Mouse (Mus musculus) layer of hippocampus, postnatal 10 days (tissue): ENCODE measurements around the gene Ccdc102a. TPM values are rescaled to one million over a fixed set of nuclear protein-coding genes. Genes with fewer than 3 reads are reported as not detected.

Source experiments
- total RNA-seq, 2 experiments: library from RNA; stranded (reverse); gene quantifications; 2 replicates each; pipeline ENCODE4 v1.2.3; 2021

Ccdc102a gene
- total RNA-seq, 2 experiments from 2014 or later: 4.0 to 4.2 TPM

Other genes starting within 250 kb of the Ccdc102a start
- 10 to 100 TPM; 26.9 to 27.6 TPM for gene Pllp, start 221.8 kb downstream of the Ccdc102a start, total RNA-seq
- gene Ccl22, start 172.5 kb downstream of the Ccdc102a start, total RNA-seq: not detected
- gene Cx3cl1, start 146.1 kb downstream of the Ccdc102a start, total RNA-seq: 100 to 1,000 TPM; 348 to 361 TPM
- gene Ccl17, start 107.6 kb downstream of the Ccdc102a start, total RNA-seq: 1 to 10 TPM; 6.4 to 7.5 TPM
- gene Coq9, start 79.8 kb downstream of the Ccdc102a start, total RNA-seq: 10 to 100 TPM; 66.3 to 76.9 TPM
- 10 to 100 TPM; 73.4 to 95.8 TPM for gene Ciapin1, start 79.7 kb downstream of the Ccdc102a start, total RNA-seq
- gene Polr2c, start 60.6 kb downstream of the Ccdc102a start, total RNA-seq: 10 to 100 TPM; 52.8 to 58.3 TPM
- 10 to 100 TPM; 75.5 to 81.2 TPM for gene Dok4, start 41.8 kb downstream of the Ccdc102a start, total RNA-seq
- gene Adgrg5, start 5.6 kb upstream of the Ccdc102a start, total RNA-seq: under 1 TPM; 0.18 to 0.55 TPM
- 100 to 1,000 TPM; 160 to 164 TPM for gene Adgrg1, start 56.7 kb upstream of the Ccdc102a start, total RNA-seq
- under 1 TPM; 0.20 to 0.48 TPM for gene Adgrg3, start 99.6 kb upstream of the Ccdc102a start, total RNA-seq
- gene Drc7, start 137.0 kb upstream of the Ccdc102a start, total RNA-seq: 1 to 10 TPM; 1.9 to 3.2 TPM
- 10 to 100 TPM; 38.5 to 38.9 TPM for gene Katnb1, start 163.1 kb upstream of the Ccdc102a start, total RNA-seq